Mouse (Mus musculus): ENCODE results near the gene Icam5.

DNA sequence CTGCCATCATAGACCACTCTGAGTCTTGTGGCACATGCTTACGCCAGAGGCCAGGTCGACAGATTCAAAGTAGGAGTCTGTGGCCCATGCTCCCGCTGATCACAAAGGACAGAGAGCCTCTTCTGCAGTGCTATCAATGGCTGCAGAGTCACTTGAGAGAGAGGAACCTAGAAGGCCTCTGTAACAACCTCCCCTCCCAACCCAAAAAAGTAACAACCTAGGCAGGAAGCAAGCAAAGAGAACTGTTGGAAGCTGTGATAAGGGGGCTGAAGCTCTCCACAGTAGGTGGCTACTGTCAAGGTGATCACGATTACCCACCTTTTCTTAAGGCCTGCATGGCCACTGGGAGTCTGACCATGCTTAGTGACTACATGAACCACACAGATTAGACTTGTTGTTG is 11.7 kb downstream of the Icam5 start:
- TF ChIP-seq POLR2A (IDR thresholded peaks at IDR 0.05; ENCODE audit: low read depth, low read length) (no peak), CTCF (IDR thresholded peaks at IDR 0.05; ENCODE audit: extremely low read depth, insufficient read depth, insufficient read length, insufficient replicate concordance) (no peak)

Data from spleen, adult 2 months (tissue).